Comparison of ENCODE assay signal across 30 mouse cellular contexts in genomic region chr1:128324776-128325175, GRCm38 (mm10). TPM values are rescaled to one million over a fixed set of nuclear protein-coding genes. Genes with fewer than 3 reads are reported as not detected.
DNase-seq lines count a peak whose midpoint lies in the region; ATAC-seq and TF ChIP-seq lines count a peak whose summit lies in the region.
"Had no signal": no experiment of that assay in that cellular context is flagged by ENCODE, and none has a peak within 500 bp of the region (broad histone marks: within the 10 kb centered on the region; RNA-seq: fewer than 3 reads in every experiment).

No protein-coding gene starts in this region.

- DNase-seq in liver, postnatal 0 days: no peak
- DNase-seq in brain, embryonic 14.5 days (ENCODE audit: low read depth): peak; percentile 57
- DNase-seq: adrenal gland, postnatal 14 days; B cell, adult 2 months; cerebellum, adult 18-20 months; cerebellum, postnatal 10 days; gastrocnemius, postnatal 25 days; heart, adult 11 months; kidney, adult 18-20 months; kidney, postnatal 36 days; lung, adult 18-20 months; lung, postnatal 4 days; thymus, postnatal 4 days had no signal

- TF ChIP-seq POLR2A in brain, embryonic 14.5 days (IDR thresholded peaks at IDR 0.05; ENCODE audit: borderline replicate concordance, extremely low read depth, insufficient read depth, insufficient read length, poor library complexity, severe bottlenecking): no peak
- no peak for TF ChIP-seq POLR2A in small intestine, adult 2 months (IDR thresholded peaks at IDR 0.05; ENCODE audit: low read depth, low read length)

- H3K27me3 ChIP-seq in intestine, embryonic 16.5 days (replicated peaks; ENCODE audit: control insufficient read depth, insufficient read depth, low read length): no peaks in the 10 kb centered on the region
- no peaks in the 10 kb centered on the region for H3K27me3 ChIP-seq in intestine, embryonic 15.5 days (replicated peaks)
- H3K27me3 ChIP-seq in liver, postnatal 0 days (ENCODE audit: insufficient read depth, low read length): no peaks in the 10 kb centered on the region
- no peaks in the 10 kb centered on the region for H3K27me3 ChIP-seq in liver, embryonic 12.5 days (replicated peaks)
- no peaks in the 10 kb centered on the region for H3K27me3 ChIP-seq in small intestine, adult 2 months (ENCODE audit: control insufficient read depth, insufficient read depth, low read length)
- H3K27me3 ChIP-seq: heart, embryonic 15.5 days; kidney, embryonic 15.5 days; limb, embryonic 13.5 days; megakaryocyte, embryonic 14.5 days; midbrain, embryonic 12.5 days; Patski had no signal

- H3K36me3 ChIP-seq in intestine, embryonic 16.5 days (ENCODE audit: control insufficient read depth, insufficient read depth, low read length): no peaks in the 10 kb centered on the region
- no peaks in the 10 kb centered on the region for H3K36me3 ChIP-seq in intestine, embryonic 15.5 days
- H3K36me3 ChIP-seq in liver, postnatal 0 days (replicated peaks; ENCODE audit: insufficient read depth, low read length): peaks cover 3% of the 10 kb centered on the region; the same call in 1 of the 2 replicates
- peaks cover 50% of the 10 kb centered on the region for H3K36me3 ChIP-seq in liver, embryonic 12.5 days
- peaks cover 29% of the 10 kb centered on the region for H3K36me3 ChIP-seq in small intestine, adult 2 months (ENCODE audit: control insufficient read depth, insufficient read depth, low read length)

- no peak overlapping the region for H3K4me2 ChIP-seq in intestine, embryonic 16.5 days (ENCODE audit: low read depth, low read length)
- H3K4me2 ChIP-seq in intestine, embryonic 15.5 days (replicated peaks): no peak overlapping the region
- H3K4me2 ChIP-seq in liver, postnatal 0 days (ENCODE audit: low read depth, low read length): no peak overlapping the region
- no peak overlapping the region for H3K4me2 ChIP-seq in liver, embryonic 12.5 days
- H3K4me2 ChIP-seq: heart, embryonic 15.5 days; kidney, embryonic 15.5 days; limb, embryonic 13.5 days; liver, embryonic 11.5 days; midbrain, embryonic 12.5 days had no signal

- H3K9ac ChIP-seq in intestine, embryonic 16.5 days (ENCODE audit: low read depth, low read length): peak overlapping the region; percentile 29; the same call in 1 of the 2 replicates
- H3K9ac ChIP-seq in intestine, embryonic 15.5 days: no peak overlapping the region
- no peak overlapping the region for H3K9ac ChIP-seq in liver, postnatal 0 days (replicated peaks)
- H3K9ac ChIP-seq in liver, embryonic 12.5 days: no peak overlapping the region
- H3K9ac ChIP-seq: heart, embryonic 15.5 days; kidney, embryonic 15.5 days; limb, embryonic 13.5 days; midbrain, embryonic 12.5 days had no signal

- H3K9me3 ChIP-seq in intestine, embryonic 16.5 days (ENCODE audit: control insufficient read depth, low read length): no peaks in the 10 kb centered on the region
- H3K9me3 ChIP-seq in intestine, embryonic 15.5 days: no peaks in the 10 kb centered on the region
- H3K9me3 ChIP-seq in liver, postnatal 0 days (ENCODE audit: low read length): no peaks in the 10 kb centered on the region
- H3K9me3 ChIP-seq in liver, embryonic 12.5 days (replicated peaks): no peaks in the 10 kb centered on the region
- H3K9me3 ChIP-seq: G1E; heart, embryonic 10.5 days; heart, embryonic 15.5 days; kidney, embryonic 15.5 days; limb, embryonic 13.5 days; megakaryocyte, embryonic 14.5 days; midbrain, embryonic 12.5 days had no signal

- TF ChIP-seq EP300 in liver, postnatal 0 days (IDR thresholded peaks at IDR 0.05; ENCODE audit: low read depth): no peak

- H3K27ac ChIP-seq in intestine, embryonic 16.5 days (ENCODE audit: low read length): peak overlapping the region; percentile 53
- H3K27ac ChIP-seq in intestine, embryonic 15.5 days: no peak overlapping the region
- H3K27ac ChIP-seq in liver, postnatal 0 days (ENCODE audit: low read depth): no peak overlapping the region
- H3K27ac ChIP-seq in liver, embryonic 12.5 days: no peak overlapping the region
- H3K27ac ChIP-seq in small intestine, adult 2 months (ENCODE audit: insufficient read depth, low read depth, low read length): peak overlapping the region; percentile 87
- H3K27ac ChIP-seq: heart, embryonic 10.5 days; heart, embryonic 15.5 days; kidney, embryonic 15.5 days; left cerebral cortex, adult 2 months; limb, embryonic 13.5 days; midbrain, embryonic 12.5 days had no signal

- no peak overlapping the region; the same call in 1 of the 2 replicates for H3K4me3 ChIP-seq in intestine, embryonic 16.5 days (ENCODE audit: low read length)
- no peak overlapping the region for H3K4me3 ChIP-seq in intestine, embryonic 15.5 days (replicated peaks)
- no peak overlapping the region for H3K4me3 ChIP-seq in liver, postnatal 0 days (ENCODE audit: low read depth, low read length)
- no peak overlapping the region for H3K4me3 ChIP-seq in liver, embryonic 12.5 days
- H3K4me3 ChIP-seq in small intestine, adult 2 months (ENCODE audit: low read depth, low read length): peak overlapping the region; percentile 35
- H3K4me3 ChIP-seq: erythroblast, embryonic 14.5 days; heart, embryonic 10.5 days; heart, embryonic 15.5 days; kidney, embryonic 15.5 days; left cerebral cortex, adult 2 months; limb, embryonic 13.5 days; megakaryocyte, embryonic 14.5 days; midbrain, embryonic 12.5 days had no signal

- no peak for ATAC-seq in intestine, embryonic 16.5 days
- no peak for ATAC-seq in intestine, embryonic 15.5 days
- ATAC-seq in liver, postnatal 0 days: no peak
- ATAC-seq in liver, embryonic 12.5 days: no peak
- no peak for ATAC-seq in CD4-positive, CD25-positive, alpha-beta regulatory T cell, adult 4 months
- ATAC-seq: lung, postnatal 0 days; Patski had no signal

- 80% methylated on average over 2 of the region's 2 CpGs for WGBS in intestine, embryonic 16.5 days
- WGBS in intestine, embryonic 15.5 days: 94% methylated on average over 2 of the region's 2 CpGs
- 84% methylated on average over 2 of the region's 2 CpGs for WGBS in liver, postnatal 0 days (ENCODE audit: insufficient replicate concordance)
- WGBS in liver, embryonic 12.5 days (ENCODE audit: insufficient replicate concordance): 84% methylated on average over 2 of the region's 2 CpGs
- WGBS in small intestine, adult 2 months: 80% methylated on average over 2 of the region's 2 CpGs

- H3K4me1 ChIP-seq in intestine, embryonic 16.5 days (ENCODE audit: control insufficient read depth, insufficient read depth, low read length): peaks cover 2% of the 10 kb centered on the region; the same call in 1 of the 2 replicates
- no peaks in the 10 kb centered on the region for H3K4me1 ChIP-seq in intestine, embryonic 15.5 days (replicated peaks)
- peaks cover 7% of the 10 kb centered on the region; the same call in 1 of the 2 replicates for H3K4me1 ChIP-seq in liver, postnatal 0 days (ENCODE audit: insufficient read depth)
- peaks cover 29% of the 10 kb centered on the region for H3K4me1 ChIP-seq in liver, embryonic 12.5 days
- peaks cover 15% of the 10 kb centered on the region; the same call in 1 of the 2 replicates for H3K4me1 ChIP-seq in small intestine, adult 2 months (ENCODE audit: control insufficient read depth, insufficient read depth, insufficient read length, low read length)
- H3K4me1 ChIP-seq: kidney, embryonic 15.5 days; limb, embryonic 13.5 days; midbrain, embryonic 12.5 days had no signal

- peak; percentile 16; the same call in 1 of the 2 replicates for TF ChIP-seq CTCF in liver, postnatal 0 days (IDR thresholded peaks at IDR 0.05; ENCODE audit: low read depth)
- TF ChIP-seq CTCF in brain, embryonic 14.5 days (IDR thresholded peaks at IDR 0.05; ENCODE audit: borderline replicate concordance, extremely low read depth, insufficient read depth, insufficient read length): no peak
- TF ChIP-seq CTCF in small intestine, adult 2 months (IDR thresholded peaks at IDR 0.05; ENCODE audit: extremely low read depth, insufficient read length, insufficient replicate concordance, low read depth, low read length): no peak; the same call in 1 of the 2 replicates

RNA-seq across cellular contexts. Expression of gene Lct, which starts 3.3 kb away (rescaled TPM):
- polyA plus RNA-seq in intestine, embryonic 16.5 days (2015; fragmentation: Nextera tagmentation; extraction: Ambion mirVana): 45.3 and 80.2 TPM in 2 replicates
- polyA plus RNA-seq in intestine, embryonic 15.5 days (2015; fragmentation: Nextera tagmentation; extraction: Ambion mirVana): 19.6 and 25.1 TPM in 2 replicates
- 0.07 TPM in 1 of 2 replicates, not detected in the other for polyA plus RNA-seq in liver, postnatal 0 days (2015; fragmentation: Nextera tagmentation; extraction: Ambion mirVana)
- polyA plus RNA-seq in liver, embryonic 12.5 days (2016; fragmentation: Nextera tagmentation; extraction: Ambion mirVana): 0.05 TPM in 1 of 2 replicates, not detected in the other
- polyA plus RNA-seq in brain, embryonic 14.5 days (2012; rRNA removed): 0.21 and 0.25 TPM in 2 replicates
- polyA plus RNA-seq in small intestine, adult 2 months (2012; rRNA removed): 69.2 and 416 TPM in 2 replicates
- under 1 TPM; 0.11 to 0.13 TPM for polyA plus RNA-seq in CD4-positive, CD25-positive, alpha-beta regulatory T cell, adult 4 months (2017; shearing (Covaris generic))
- polyA plus RNA-seq: erythroblast, embryonic 14.5 days; G1E; lung, postnatal 0 days had no signal

RNA-seq across cellular contexts. Expression of gene Mcm6, which starts 34.7 kb away (rescaled TPM):
- 205 and 225 TPM in 2 replicates for polyA plus RNA-seq in intestine, embryonic 16.5 days (2015; fragmentation: Nextera tagmentation; extraction: Ambion mirVana)
- polyA plus RNA-seq in intestine, embryonic 15.5 days (2015; fragmentation: Nextera tagmentation; extraction: Ambion mirVana): 243 and 257 TPM in 2 replicates
- 72.3 and 89.1 TPM in 2 replicates for polyA plus RNA-seq in liver, postnatal 0 days (2015; fragmentation: Nextera tagmentation; extraction: Ambion mirVana)
- polyA plus RNA-seq in liver, embryonic 12.5 days (2016; fragmentation: Nextera tagmentation; extraction: Ambion mirVana): 343 and 345 TPM in 2 replicates
- polyA plus RNA-seq in brain, embryonic 14.5 days (2012; rRNA removed): 60.3 and 70.2 TPM in 2 replicates
- polyA plus RNA-seq in small intestine, adult 2 months (2012; rRNA removed): 4.2 and 7.3 TPM in 2 replicates
- polyA plus RNA-seq in CD4-positive, CD25-positive, alpha-beta regulatory T cell, adult 4 months (2017; shearing (Covaris generic)): 100 to 1,000 TPM in 1 of 2 experiments, 10 to 100 TPM in 1; 95.2 to 114 TPM

Comparison
In these comparisons a context has a peak if more than half of its experiments do, and no peak if none do; other contexts are left out.
1. H3K27ac ChIP-seq: peak in intestine, embryonic 16.5 days (single experiment) and small intestine, adult 2 months (single experiment); none in intestine, embryonic 15.5 days (single experiment), liver, postnatal 0 days (single experiment) and liver, embryonic 12.5 days (single experiment).
2. RNA of gene Lct, which starts 3.3 kb away (polyA plus RNA-seq): 69.2 to 416 TPM in small intestine, adult 2 months, 45.3 to 80.2 TPM in intestine, embryonic 16.5 days and 19.6 to 25.1 TPM in intestine, embryonic 15.5 days; 0.21 to 0.25 TPM in brain, embryonic 14.5 days, 0.11 to 0.13 TPM in CD4-positive, CD25-positive, alpha-beta regulatory T cell, adult 4 months, 0.07 TPM in liver, postnatal 0 days and 0.05 TPM in liver, embryonic 12.5 days; every median in the first group is over 10 times any median in the second.